Comparison of ENCODE assay signal across 12 mouse cellular contexts in genomic region chr10:56914103-56914502, GRCm38 (mm10).
"Had no signal": no experiment of that assay in that cellular context is flagged by ENCODE, and none has a peak within 500 bp of the region (broad histone marks: within the 10 kb centered on the region; RNA-seq: fewer than 3 reads in every experiment).

No protein-coding gene starts in this region.

- H3K27me3 ChIP-seq: limb, embryonic 13.5 days; liver, embryonic 13.5 days had no signal

- H3K36me3 ChIP-seq: limb, embryonic 13.5 days; liver, embryonic 13.5 days had no signal

- H3K9me3 ChIP-seq: limb, embryonic 13.5 days; liver, embryonic 13.5 days had no signal

- DNase-seq: kidney, postnatal 25 days; left cerebral cortex, postnatal 4 days; liver, embryonic 13.5 days; lung, adult 2 months; lung, postnatal 14 days; lung, postnatal 4 days; midbrain, embryonic 14.5 days; thymus, adult 18-20 months; thymus, postnatal 36 days had no signal

- H3K27ac ChIP-seq: kidney, postnatal 0 days; limb, embryonic 13.5 days; liver, embryonic 13.5 days had no signal

- H3K4me2 ChIP-seq: limb, embryonic 13.5 days; liver, embryonic 13.5 days; midbrain, embryonic 11.5 days had no signal

- H3K4me1 ChIP-seq: limb, embryonic 13.5 days; liver, embryonic 13.5 days had no signal

- H3K4me3 ChIP-seq: limb, embryonic 13.5 days; liver, embryonic 13.5 days had no signal

- H3K9ac ChIP-seq: limb, embryonic 13.5 days; liver, embryonic 13.5 days had no signal
